Mouse (Mus musculus) ovary, postnatal 14 days (tissue): ENCODE results near the gene Alb.

ENCODE experiments used
- DNase-seq: peaks from one replicate; pipeline ENCODE4 v3.0.0; 2022; ENCODE audit warnings: low spot score

Gene Alb

GRCm38 (mm10) chr5:90460619-90461018, at the start of gene Alb:
Gene Alb (plus strand): TSS chr5:90460897.
- no peak for DNase-seq

DNA sequence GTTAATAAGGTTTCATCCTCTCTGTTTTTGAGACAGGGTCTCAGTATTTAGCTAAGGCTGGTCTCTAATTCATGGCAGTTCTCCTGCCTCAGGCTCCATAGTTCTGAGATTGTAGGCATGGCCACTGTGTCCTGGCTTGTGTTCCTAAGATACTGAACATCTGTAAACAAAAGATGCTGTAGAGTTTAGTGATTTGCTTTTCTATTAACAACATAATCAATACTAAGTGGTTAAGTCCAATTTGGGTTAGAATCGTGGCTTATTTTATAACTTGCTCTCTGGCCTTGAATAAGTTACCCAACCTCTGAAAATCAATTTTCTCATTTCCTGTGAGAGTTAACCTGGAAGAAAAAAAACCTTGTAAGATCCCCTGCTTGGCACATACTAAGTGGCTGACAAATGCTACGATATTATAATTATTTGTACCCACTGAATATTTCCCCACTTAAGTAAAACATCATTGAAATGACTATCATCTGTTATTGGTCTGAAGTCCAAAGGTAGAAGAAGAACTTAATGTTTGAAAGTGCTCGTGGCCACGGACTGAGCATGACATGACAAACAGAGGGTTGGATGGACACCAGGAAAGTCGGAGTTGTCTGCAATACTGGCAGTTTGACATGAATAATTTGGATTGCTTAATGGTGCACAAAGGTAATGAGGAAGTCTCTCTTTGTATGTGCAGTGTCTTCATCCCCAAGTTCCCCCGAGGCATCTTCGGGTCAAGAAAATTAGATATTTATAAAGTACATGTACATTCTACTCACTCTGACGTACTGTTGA, 46.4 kb upstream of the Alb start:
- DNase-seq, result no peak

GRCm38 (mm10) chr5:90414925-90415295, 45.8 kb upstream of the Alb start:
- DNase-seq, result no peak

DNA sequence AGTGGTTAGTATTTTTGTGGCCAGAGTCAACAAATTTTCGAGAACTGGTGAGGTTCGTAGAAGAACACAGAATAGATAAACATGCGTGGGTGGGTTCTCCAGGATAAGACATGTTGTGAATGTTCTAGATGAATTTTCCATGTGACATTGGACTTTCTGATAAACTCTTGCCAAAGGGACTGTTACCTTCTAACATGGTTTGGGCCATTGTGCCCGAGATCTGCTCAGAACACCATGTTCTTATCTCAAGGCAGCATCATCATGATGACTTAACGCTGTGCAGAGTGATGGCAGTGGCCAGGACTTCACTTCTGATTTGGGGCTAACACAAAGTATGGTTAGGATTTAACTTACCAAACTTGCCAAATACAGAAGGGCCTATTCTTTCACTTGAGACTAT, 36.1 kb upstream of the Alb start:
- DNase-seq, result no peak

GRCm38 (mm10) chr5:90425191-90425590, 35.5 kb upstream of the Alb start:
- DNase-seq, result no peak

DNA sequence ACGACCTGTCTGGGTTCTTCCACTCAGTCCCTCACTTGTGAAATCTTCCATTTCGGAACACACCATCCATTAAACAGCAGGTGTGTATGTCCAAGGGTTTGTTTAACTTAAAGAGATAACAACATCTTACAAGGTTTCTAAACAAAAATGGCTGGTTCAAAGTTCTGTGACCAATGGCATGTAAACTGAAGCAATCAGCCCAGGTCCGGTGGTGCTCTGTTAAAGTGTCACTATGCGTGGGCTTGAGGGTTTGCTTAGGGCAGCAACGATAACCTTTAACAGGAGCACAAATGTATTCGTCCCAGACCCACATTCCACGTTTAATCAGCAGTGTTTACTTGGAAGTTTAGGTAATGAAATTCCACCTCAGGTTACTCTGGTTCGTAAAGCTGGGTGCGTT, 29.6 kb upstream of the Alb start:
- no peak for DNase-seq

GRCm38 (mm10) chr5:90439157-90439556, 21.5 kb upstream of the Alb start:
- no peak for DNase-seq

DNA sequence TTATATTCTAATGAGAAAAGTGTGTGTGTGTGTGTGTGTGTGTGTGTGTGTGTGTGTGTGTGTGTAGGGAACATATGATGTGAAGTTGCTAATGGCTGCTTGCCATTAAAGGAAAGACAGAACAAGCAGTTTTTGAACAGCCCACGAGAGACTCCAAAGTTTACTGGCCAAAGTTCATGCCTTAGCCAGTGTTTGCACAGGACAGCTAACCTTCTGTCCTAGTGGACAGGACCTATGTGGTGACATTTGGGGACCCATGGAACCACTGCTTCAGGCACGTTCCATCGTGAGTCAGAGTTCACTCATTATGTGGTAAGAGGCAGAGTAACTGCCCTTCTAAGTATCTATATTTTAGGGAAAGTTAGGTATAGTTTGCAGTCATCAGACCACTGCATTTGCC, 13.1 kb upstream of the Alb start:
- no peak for DNase-seq

DNA sequence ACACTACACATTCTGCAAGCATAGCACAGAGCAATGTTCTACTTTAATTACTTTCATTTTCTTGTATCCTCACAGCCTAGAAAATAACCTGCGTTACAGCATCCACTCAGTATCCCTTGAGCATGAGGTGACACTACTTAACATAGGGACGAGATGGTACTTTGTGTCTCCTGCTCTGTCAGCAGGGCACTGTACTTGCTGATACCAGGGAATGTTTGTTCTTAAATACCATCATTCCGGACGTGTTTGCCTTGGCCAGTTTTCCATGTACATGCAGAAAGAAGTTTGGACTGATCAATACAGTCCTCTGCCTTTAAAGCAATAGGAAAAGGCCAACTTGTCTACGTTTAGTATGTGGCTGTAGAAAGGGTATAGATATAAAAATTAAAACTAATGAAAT, 10.7 kb upstream of the Alb start:
- DNase-seq, result no peak

DNA sequence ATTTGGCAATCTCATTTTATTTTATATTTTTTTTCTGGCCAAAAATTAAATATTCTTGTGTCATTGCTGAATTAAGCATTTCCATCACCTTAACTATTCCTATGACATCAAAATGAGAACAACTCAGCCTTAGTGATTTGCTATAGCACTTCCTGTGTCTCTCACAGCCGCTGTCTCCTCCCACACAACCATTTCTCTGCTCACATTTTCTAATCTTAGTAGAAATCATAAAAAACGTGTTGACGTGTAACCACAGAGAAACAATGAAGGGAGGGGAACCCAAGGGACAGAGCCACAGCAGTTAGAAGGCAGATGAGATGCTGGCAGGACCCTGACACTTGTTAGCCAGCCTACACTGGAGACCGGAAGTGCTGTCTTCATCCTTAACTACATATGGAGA, 8.0 kb upstream of the Alb start:
- no peak for DNase-seq

GRCm38 (mm10) chr5:90457241-90457640, 3.5 kb upstream of the Alb start:
- no peak for DNase-seq

- no peak for DNase-seq
Measured at GRCm38 (mm10) chr5:90458727-90459126, 2.0 kb upstream of the Alb start.

GRCm38 (mm10) chr5:90466806-90467205, 6.1 kb downstream of the Alb start:
- DNase-seq, result no peak

- no peak for DNase-seq
Measured at GRCm38 (mm10) chr5:90467245-90467644, 6.5 kb downstream of the Alb start.

- no peak for DNase-seq
Measured at GRCm38 (mm10) chr5:90470836-90471235, 10.1 kb downstream of the Alb start.

- no peak for DNase-seq
Measured at GRCm38 (mm10) chr5:90473902-90474301, 13.2 kb downstream of the Alb start.

GRCm38 (mm10) chr5:90474369-90474768, 13.7 kb downstream of the Alb start:
- DNase-seq, result no peak

DNA sequence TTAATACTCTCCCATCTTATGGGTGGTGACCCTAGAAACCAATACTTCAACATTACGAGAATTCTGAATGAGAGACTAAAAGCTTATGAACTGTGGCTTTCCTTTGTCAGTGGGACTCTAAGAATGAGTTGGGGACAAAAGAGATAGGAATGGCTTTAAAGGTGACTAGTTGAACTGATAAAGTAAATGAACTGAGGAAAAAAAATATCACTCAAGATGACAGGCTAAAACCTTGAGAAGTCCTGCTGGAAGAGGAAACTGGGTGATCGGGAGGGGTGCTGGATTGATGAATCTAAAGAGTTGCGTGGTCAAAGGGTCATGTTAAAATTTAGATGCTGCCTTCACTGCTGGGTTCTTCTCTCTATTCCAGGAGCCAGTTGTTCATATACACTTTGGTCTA, 16.0 kb downstream of the Alb start:
- DNase-seq, result no peak

DNA sequence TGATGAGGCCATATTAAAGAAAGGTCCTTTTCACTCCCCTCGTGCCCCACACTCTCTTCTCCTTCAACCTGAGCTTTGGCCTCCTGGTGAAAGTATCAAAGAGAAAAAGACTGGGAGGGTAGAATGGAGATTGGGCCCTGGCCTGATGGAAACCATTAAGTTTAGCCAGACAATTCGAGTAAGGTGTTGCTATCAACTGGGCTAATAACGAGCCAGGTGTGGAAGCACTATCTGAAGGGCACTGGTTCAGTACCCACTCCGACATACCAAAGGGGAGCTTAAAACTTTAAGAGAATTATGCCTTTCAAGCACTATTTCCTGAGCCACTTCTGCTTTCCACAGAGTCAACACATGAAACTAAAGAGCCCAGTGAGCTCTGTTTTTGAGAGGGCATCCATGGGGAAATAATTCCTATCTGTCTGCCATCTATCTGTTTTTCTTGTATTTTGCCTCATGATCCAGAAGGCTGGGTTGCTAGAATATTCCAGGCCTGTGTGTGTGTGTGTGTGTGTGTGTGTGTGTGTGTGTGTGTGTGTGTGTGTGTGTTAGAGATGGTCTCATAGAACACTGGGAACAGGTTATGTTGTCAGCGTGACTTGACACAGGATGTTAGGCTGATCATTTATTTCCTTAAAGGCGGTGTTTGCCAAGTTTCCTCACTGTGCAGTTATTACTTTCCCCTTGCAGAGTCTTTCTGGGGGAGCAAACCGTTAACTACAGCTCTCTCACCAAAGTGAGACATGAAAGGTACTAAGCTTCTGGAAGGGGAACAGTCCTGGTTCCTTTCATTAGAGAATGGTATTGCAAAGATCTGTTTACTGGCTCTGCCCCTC, 16.8 kb downstream of the Alb start:
- DNase-seq, result no peak

GRCm38 (mm10) chr5:90478886-90479285, 18.2 kb downstream of the Alb start:
- no peak for DNase-seq

- no peak for DNase-seq
Measured at GRCm38 (mm10) chr5:90485597-90485996, 24.9 kb downstream of the Alb start.

DNA sequence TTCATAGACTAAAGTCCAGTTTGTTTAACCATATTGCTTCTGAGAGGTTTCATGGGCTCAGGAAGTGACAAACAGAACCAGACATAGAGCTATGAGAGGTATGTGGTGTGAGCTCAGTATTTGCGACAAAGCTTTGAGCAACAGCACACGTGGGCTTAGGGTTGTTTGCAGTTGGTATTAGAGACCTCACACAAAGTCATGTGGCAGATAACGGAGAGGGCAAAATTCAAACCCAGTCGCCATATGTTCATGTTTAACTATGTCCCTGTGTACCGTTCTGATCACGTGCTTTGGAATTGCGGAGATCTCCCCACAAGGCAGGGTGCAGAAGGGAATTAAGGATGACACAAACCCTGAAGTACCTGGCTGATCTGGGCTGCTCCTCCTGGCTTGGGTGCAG, 27.6 kb downstream of the Alb start:
- DNase-seq, result no peak

DNA sequence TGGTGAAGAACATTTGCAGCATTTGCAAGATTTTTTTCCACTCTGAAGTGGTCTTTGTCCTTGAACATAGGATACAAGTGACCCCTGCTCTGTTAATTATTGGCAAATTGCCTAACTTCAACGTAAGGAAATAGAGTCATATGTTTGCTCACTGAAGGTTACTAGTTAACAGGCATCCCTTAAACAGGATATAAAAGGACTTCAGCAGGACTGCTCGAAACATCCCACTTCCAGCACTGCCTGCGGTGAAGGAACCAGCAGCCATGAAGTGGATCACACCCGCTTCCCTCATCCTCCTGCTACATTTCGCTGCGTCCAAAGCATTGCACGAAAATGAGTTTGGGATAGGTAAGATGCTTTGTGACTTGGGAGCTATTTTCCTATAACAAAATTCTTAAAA, 29.8 kb downstream of the Alb start, which contains the start of gene Afp:
Gene Afp (plus strand): TSS at position 220 of the 400 bp plus-strand sequence.
- DNase-seq, result no peak
